Mouse (Mus musculus) frontal cortex, postnatal 10 days (tissue): ENCODE data around the gene Ceacam14.

Experiments used
- DNase-seq, 2 experiments: peaks; one replicate each; pipeline ENCODE4 v3.0.0; 2022; ENCODE audit warnings: low spot score in 2 of 2, mixed read lengths in 1 of 2

Gene Ceacam14

GRCm38 (mm10) chr7:17812333-17812732 is at the start of gene Ceacam14:
Gene Ceacam14, plus strand, starts transcription at chr7:17812633.
- no peak for DNase-seq
